In genomic region chr6:128021931-128022202, GRCm38 (mm10) we compare ENCODE assay signal across 12 mouse cellular contexts.
DNase-seq lines count a peak whose midpoint lies in the region; ATAC-seq lines count a peak whose summit lies in the region.
"Had no signal": no experiment of that assay in that cellular context is flagged by ENCODE, and none has a peak within 500 bp of the region (broad histone marks: within the 10 kb centered on the region; RNA-seq: fewer than 3 reads in every experiment).

No protein-coding gene starts in this region.

- intact Hi-C loops in gastrocnemius, postnatal 36 days (cut with DNase I) = no loop called here

- 62% methylated on average over 5 of the region's 5 CpGs for WGBS in heart, embryonic 12.5 days
- 41% methylated on average over 5 of the region's 5 CpGs for WGBS in embryonic facial prominence, embryonic 13.5 days
- 44% methylated on average over 5 of the region's 5 CpGs for WGBS in hindbrain, embryonic 13.5 days
- 42% methylated on average over 5 of the region's 5 CpGs for WGBS in midbrain, embryonic 15.5 days

- no peak for ATAC-seq in heart, embryonic 12.5 days (ENCODE audit: insufficient number of reproducible peaks, low FRiP score)
- no peak for ATAC-seq in embryonic facial prominence, embryonic 13.5 days (ENCODE audit: insufficient number of reproducible peaks, insufficient read depth, low FRiP score, low TSS enrichment, low read depth)
- no peak for ATAC-seq in hindbrain, embryonic 13.5 days (ENCODE audit: low FRiP score)
- peak; percentile 34 for ATAC-seq in midbrain, embryonic 15.5 days (replicated peaks)

- no peaks in the 10 kb centered on the region for H3K27me3 ChIP-seq in heart, embryonic 12.5 days (replicated peaks)
- no peaks in the 10 kb centered on the region for H3K27me3 ChIP-seq in embryonic facial prominence, embryonic 13.5 days
- H3K27me3 ChIP-seq in hindbrain, embryonic 13.5 days = 0 out of 2 replicates have a peak, but pooled peaks cover 4% of the 10 kb centered on the region
- H3K27me3 ChIP-seq in midbrain, embryonic 15.5 days (replicated peaks) = no peaks in the 10 kb centered on the region
- H3K27me3 ChIP-seq: liver, embryonic 15.5 days had no signal

- peaks cover 77% of the 10 kb centered on the region for H3K4me1 ChIP-seq in heart, embryonic 12.5 days (replicated peaks)
- H3K4me1 ChIP-seq in embryonic facial prominence, embryonic 13.5 days = peaks cover 77% of the 10 kb centered on the region
- H3K4me1 ChIP-seq in hindbrain, embryonic 13.5 days (replicated peaks) = peaks cover 39% of the 10 kb centered on the region
- H3K4me1 ChIP-seq in midbrain, embryonic 15.5 days = peaks cover 26% of the 10 kb centered on the region
- H3K4me1 ChIP-seq: liver, embryonic 15.5 days had no signal

- peak overlapping the region; percentile 56; the same call in 1 of the 2 replicates for H3K9ac ChIP-seq in heart, embryonic 12.5 days
- H3K9ac ChIP-seq in embryonic facial prominence, embryonic 13.5 days = no peak overlapping the region
- peak overlapping the region; percentile 19; the same call in 1 of the 2 replicates for H3K9ac ChIP-seq in hindbrain, embryonic 13.5 days
- no peak overlapping the region for H3K9ac ChIP-seq in midbrain, embryonic 15.5 days
- H3K9ac ChIP-seq: liver, embryonic 15.5 days had no signal

- peak overlapping the region; percentile 12 for H3K4me2 ChIP-seq in heart, embryonic 12.5 days
- peak overlapping the region; percentile 30; the same call in 1 of the 2 replicates for H3K4me2 ChIP-seq in embryonic facial prominence, embryonic 13.5 days
- H3K4me2 ChIP-seq in hindbrain, embryonic 13.5 days = no peak overlapping the region
- no peak overlapping the region for H3K4me2 ChIP-seq in midbrain, embryonic 15.5 days
- H3K4me2 ChIP-seq: liver, embryonic 15.5 days had no signal

- H3K9me3 ChIP-seq in heart, embryonic 12.5 days (replicated peaks) = no peaks in the 10 kb centered on the region
- H3K9me3 ChIP-seq in embryonic facial prominence, embryonic 13.5 days = 0 out of 2 replicates have a peak, but pooled peaks cover 2% of the 10 kb centered on the region
- no peaks in the 10 kb centered on the region for H3K9me3 ChIP-seq in hindbrain, embryonic 13.5 days
- no peaks in the 10 kb centered on the region for H3K9me3 ChIP-seq in midbrain, embryonic 15.5 days
- H3K9me3 ChIP-seq: liver, embryonic 15.5 days had no signal

- peaks cover 11% of the 10 kb centered on the region for H3K36me3 ChIP-seq in heart, embryonic 12.5 days
- H3K36me3 ChIP-seq in embryonic facial prominence, embryonic 13.5 days = peaks cover 10% of the 10 kb centered on the region
- no peaks in the 10 kb centered on the region for H3K36me3 ChIP-seq in hindbrain, embryonic 13.5 days
- no peaks in the 10 kb centered on the region for H3K36me3 ChIP-seq in midbrain, embryonic 15.5 days (replicated peaks)
- H3K36me3 ChIP-seq: liver, embryonic 15.5 days had no signal

- no peak for DNase-seq in heart, adult 9 months (ENCODE audit: low spot score in 2 of 2)
- DNase-seq in gastrocnemius, postnatal 36 days = no peak
- DNase-seq in gastrocnemius, postnatal 10 days = no peak
- no peak for DNase-seq in adrenal gland, postnatal 36 days
- DNase-seq: adrenal gland, adult 2 months; B cell, adult 2 months; kidney, postnatal 14 days had no signal

- H3K4me3 ChIP-seq in heart, embryonic 12.5 days = no peak overlapping the region
- no peak overlapping the region for H3K4me3 ChIP-seq in embryonic facial prominence, embryonic 13.5 days
- H3K4me3 ChIP-seq in hindbrain, embryonic 13.5 days = no peak overlapping the region
- no peak overlapping the region for H3K4me3 ChIP-seq in midbrain, embryonic 15.5 days
- H3K4me3 ChIP-seq: liver, embryonic 15.5 days had no signal

- peak overlapping the region; percentile 48; the same call in 1 of the 2 replicates for H3K27ac ChIP-seq in heart, embryonic 12.5 days (ENCODE audit: poor library complexity, severe bottlenecking)
- H3K27ac ChIP-seq in embryonic facial prominence, embryonic 13.5 days = peak overlapping the region; percentile 62; the same call in 1 of the 2 replicates
- H3K27ac ChIP-seq in hindbrain, embryonic 13.5 days = peak overlapping the region; percentile 72; the same call in 1 of the 2 replicates
- H3K27ac ChIP-seq in midbrain, embryonic 15.5 days = no peak overlapping the region
- H3K27ac ChIP-seq: liver, embryonic 15.5 days had no signal

Comparison
In these comparisons a context has a peak if more than half of its experiments do, and no peak if none do; other contexts are left out.
1. H3K4me2 ChIP-seq: peak in heart, embryonic 12.5 days (single experiment) and embryonic facial prominence, embryonic 13.5 days (single experiment); none in hindbrain, embryonic 13.5 days (single experiment) and midbrain, embryonic 15.5 days (single experiment).
2. H3K9ac ChIP-seq: peak in heart, embryonic 12.5 days (single experiment) and hindbrain, embryonic 13.5 days (single experiment); none in embryonic facial prominence, embryonic 13.5 days (single experiment) and midbrain, embryonic 15.5 days (single experiment).